Comparison of ENCODE assay signal across 12 mouse cellular contexts in genomic region chr13:118716726-118717125, GRCm38 (mm10). TPM values are rescaled to one million over a fixed set of nuclear protein-coding genes. Genes with fewer than 3 reads are reported as not detected.
DNase-seq lines count a peak whose midpoint lies in the region; ATAC-seq and TF ChIP-seq lines count a peak whose summit lies in the region.
"Had no signal": no experiment of that assay in that cellular context is flagged by ENCODE, and none has a peak within 500 bp of the region (broad histone marks: within the 10 kb centered on the region; RNA-seq: fewer than 3 reads in every experiment).

No protein-coding gene starts in this region.

- peak overlapping the region; percentile 59 for H3K4me3 ChIP-seq in kidney, embryonic 16.5 days (ENCODE audit: low read length)
- peak overlapping the region; percentile 77; the same call in 1 of the 2 replicates for H3K4me3 ChIP-seq in cortical plate, adult 2 months (ENCODE audit: insufficient read depth, low read length)
- peak overlapping the region; percentile 59 for H3K4me3 ChIP-seq in embryonic facial prominence, embryonic 14.5 days (ENCODE audit: low read depth, low read length)
- peak overlapping the region; percentile 55 for H3K4me3 ChIP-seq in limb, embryonic 14.5 days (replicated peaks; ENCODE audit: low read length)

- no peak overlapping the region for H3K27ac ChIP-seq in kidney, embryonic 16.5 days (ENCODE audit: low read length)
- no peak overlapping the region for H3K27ac ChIP-seq in cortical plate, adult 2 months (ENCODE audit: insufficient read depth, low read length)
- peak overlapping the region; percentile 80 for H3K27ac ChIP-seq in embryonic facial prominence, embryonic 14.5 days (replicated peaks; ENCODE audit: low read depth, low read length)
- H3K27ac ChIP-seq in limb, embryonic 14.5 days (replicated peaks; ENCODE audit: low read depth, low read length): no peak overlapping the region

- DNase-seq in kidney, postnatal 25 days: no peak
- no peak for DNase-seq in embryonic facial prominence, embryonic 14.5 days (ENCODE audit: low spot score)
- no peak for DNase-seq in limb, embryonic 14.5 days (ENCODE audit: low spot score)
- no peak for DNase-seq in left cerebral cortex, postnatal 36 days (ENCODE audit: low spot score in 2 of 2)
- DNase-seq in cerebellum, postnatal 36 days: no peak
- DNase-seq in urinary bladder, adult 18-20 months (ENCODE audit: low spot score in 2 of 2): no peak
- DNase-seq: gastrocnemius, postnatal 36 days; kidney, postnatal 36 days had no signal

- H3K4me2 ChIP-seq in kidney, embryonic 16.5 days (replicated peaks; ENCODE audit: low read depth, low read length): peak overlapping the region; percentile 85
- peak overlapping the region; percentile 86 for H3K4me2 ChIP-seq in embryonic facial prominence, embryonic 14.5 days (ENCODE audit: low read depth, low read length)
- peak overlapping the region; percentile 85 for H3K4me2 ChIP-seq in limb, embryonic 14.5 days (replicated peaks; ENCODE audit: low read depth, low read length, severe bottlenecking)

- no peaks in the 10 kb centered on the region for H3K9me3 ChIP-seq in kidney, embryonic 16.5 days (ENCODE audit: low read length)
- no peaks in the 10 kb centered on the region for H3K9me3 ChIP-seq in embryonic facial prominence, embryonic 14.5 days (ENCODE audit: control insufficient read depth, low read length)
- H3K9me3 ChIP-seq in limb, embryonic 14.5 days (ENCODE audit: control insufficient read depth, low read length): no peaks in the 10 kb centered on the region
- H3K9me3 ChIP-seq: G1E had no signal

- TF ChIP-seq POLR2A in cortical plate, adult 2 months (IDR thresholded peaks at IDR 0.05; ENCODE audit: extremely low read depth, insufficient read depth, low read length): no peak
- no peak for TF ChIP-seq POLR2A in limb, embryonic 14.5 days (IDR thresholded peaks at IDR 0.05; ENCODE audit: borderline replicate concordance, extremely low read depth, insufficient read depth, insufficient read length)

- TF ChIP-seq CTCF in cortical plate, adult 2 months (IDR thresholded peaks at IDR 0.05; ENCODE audit: extremely low read depth, insufficient read depth, low read length): no peak

- H3K9ac ChIP-seq in kidney, embryonic 16.5 days (replicated peaks; ENCODE audit: low read length): 0 out of 2 replicates have a peak overlapping the region, but pooled peaks have one; percentile 23
- H3K9ac ChIP-seq in embryonic facial prominence, embryonic 14.5 days (ENCODE audit: low read depth, low read length): peak overlapping the region; percentile 66
- peak overlapping the region; percentile 49 for H3K9ac ChIP-seq in limb, embryonic 14.5 days (ENCODE audit: low read depth, low read length, severe bottlenecking)

- H3K36me3 ChIP-seq in kidney, embryonic 16.5 days (ENCODE audit: insufficient read depth, low read length): no peaks in the 10 kb centered on the region
- no peaks in the 10 kb centered on the region for H3K36me3 ChIP-seq in embryonic facial prominence, embryonic 14.5 days (ENCODE audit: control insufficient read depth, insufficient read depth, low read length)
- H3K36me3 ChIP-seq in limb, embryonic 14.5 days (ENCODE audit: control insufficient read depth, insufficient read depth, low read length): no peaks in the 10 kb centered on the region
- H3K36me3 ChIP-seq: G1E had no signal

- H3K4me1 ChIP-seq in kidney, embryonic 16.5 days (ENCODE audit: insufficient read depth, low read length): peaks cover 12% of the 10 kb centered on the region
- H3K4me1 ChIP-seq in cortical plate, adult 2 months (ENCODE audit: control insufficient read depth, insufficient read depth, low read length): no peaks in the 10 kb centered on the region; the same call in 1 of the 2 replicates
- H3K4me1 ChIP-seq in embryonic facial prominence, embryonic 14.5 days (ENCODE audit: control insufficient read depth, insufficient read depth, low read length): peaks cover 3% of the 10 kb centered on the region; the same call in 1 of the 2 replicates
- no peaks in the 10 kb centered on the region for H3K4me1 ChIP-seq in limb, embryonic 14.5 days (ENCODE audit: control insufficient read depth, insufficient read depth, low read length)

- ATAC-seq in kidney, embryonic 16.5 days (ENCODE audit: low FRiP score, low TSS enrichment): no peak
- no peak for ATAC-seq in embryonic facial prominence, embryonic 14.5 days (ENCODE audit: low read depth)
- no peak for ATAC-seq in limb, embryonic 14.5 days (ENCODE audit: low FRiP score, low read depth)

- H3K27me3 ChIP-seq in kidney, embryonic 16.5 days (ENCODE audit: insufficient read depth, low read length): peaks cover 3% of the 10 kb centered on the region; the same call in 1 of the 2 replicates
- no peaks in the 10 kb centered on the region for H3K27me3 ChIP-seq in embryonic facial prominence, embryonic 14.5 days (replicated peaks; ENCODE audit: control insufficient read depth, insufficient read depth, low read length)
- H3K27me3 ChIP-seq in limb, embryonic 14.5 days (ENCODE audit: control insufficient read depth, insufficient read depth, low read length): no peaks in the 10 kb centered on the region

- 42% methylated on average over 1 of the region's 1 CpGs for WGBS in kidney, embryonic 16.5 days
- WGBS in embryonic facial prominence, embryonic 14.5 days: 55% methylated on average over 1 of the region's 1 CpGs
- WGBS in limb, embryonic 14.5 days: 45% methylated on average over 1 of the region's 1 CpGs

- intact Hi-C loops in left cerebral cortex, postnatal 36 days (cut with DNase I): no loop called here

RNA-seq across cellular contexts. Expression of gene Fgf10, which starts 47.1 kb away (rescaled TPM):
- 4.3 and 5.4 TPM in 2 replicates for polyA plus RNA-seq in kidney, embryonic 16.5 days (2015; fragmentation: Nextera tagmentation; extraction: Ambion mirVana)
- 2.2 TPM in 2 replicates for polyA plus RNA-seq in cortical plate, adult 2 months (2012; rRNA removed)
- 9.5 and 10.6 TPM in 2 replicates for polyA plus RNA-seq in embryonic facial prominence, embryonic 14.5 days (2014; fragmentation: Nextera tagmentation; extraction: Ambion mirVana)
- 7.9 and 8.0 TPM in 2 replicates for polyA plus RNA-seq in limb, embryonic 14.5 days (2012; rRNA removed)
- polyA plus RNA-seq in limb, embryonic 14.5 days (2014; fragmentation: Nextera tagmentation; extraction: Ambion mirVana): 11.4 and 12.5 TPM in 2 replicates
- total RNA-seq in left cerebral cortex, postnatal 36 days (2021): 1 to 10 TPM; 4.0 to 4.1 TPM
- total RNA-seq: monocyte, adult 5-6 weeks had no signal
